Mouse (Mus musculus) MEL (cell line): ENCODE results near the gene Lsm2.

Experiments
- CTCF ChIP-seq, 3 experiments: IDR thresholded peaks in 2 of 3; conservative IDR thresholded peaks in 1 of 3; 2 replicates each; pipeline ENCODE4 v1.5.1; 2011 to 2012; ENCODE audit warnings: low read length in 3 of 3, low read depth in 2 of 3, mild to moderate bottlenecking in 2 of 3, improper control_type of control experiment in 1 of 3, inconsistent platforms in 1 of 3, mixed read lengths in 1 of 3, moderate library complexity in 1 of 3; ENCODE audit not compliant: control insufficient read depth in 1 of 3, insufficient read depth in 1 of 3, poor library complexity in 1 of 3, severe bottlenecking in 1 of 3
- ETS1 ChIP-seq: IDR thresholded peaks from 2 replicates; pipeline ENCODE4 v1.6.1; 2012; ENCODE audit warnings: low read depth, mild to moderate bottlenecking, inconsistent platforms, low read length, improper control_type of control experiment, moderate library complexity
- POLR2A ChIP-seq, 2 experiments: IDR thresholded peaks; 2 replicates each; pipeline ENCODE4 v1.6.1; 2011 to 2012; ENCODE audit warnings: low read length in 2 of 2, mild to moderate bottlenecking in 2 of 2, control low read depth in 1 of 2, improper control_type of control experiment in 1 of 2, low read depth in 1 of 2, moderate library complexity in 1 of 2; ENCODE audit not compliant: control insufficient read depth in 1 of 2, insufficient read depth in 1 of 2, poor library complexity in 1 of 2
- SMC3 ChIP-seq: IDR thresholded peaks from 2 replicates; pipeline ENCODE4 v1.6.1; 2011; ENCODE audit warnings: low read depth, low read length, improper control_type of control experiment
- USF1 ChIP-seq: IDR thresholded peaks from 2 replicates; pipeline ENCODE4 v1.6.1; 2014; ENCODE audit warnings: low read depth, mild to moderate bottlenecking, inconsistent platforms, low read length, improper control_type of control experiment, moderate library complexity
- ZKSCAN1 ChIP-seq: IDR thresholded peaks from 2 replicates; pipeline ENCODE4 v1.6.1; 2012; ENCODE audit warnings: low read depth, mild to moderate bottlenecking, inconsistent platforms, low read length, improper control_type of control experiment, moderate library complexity

DNA sequence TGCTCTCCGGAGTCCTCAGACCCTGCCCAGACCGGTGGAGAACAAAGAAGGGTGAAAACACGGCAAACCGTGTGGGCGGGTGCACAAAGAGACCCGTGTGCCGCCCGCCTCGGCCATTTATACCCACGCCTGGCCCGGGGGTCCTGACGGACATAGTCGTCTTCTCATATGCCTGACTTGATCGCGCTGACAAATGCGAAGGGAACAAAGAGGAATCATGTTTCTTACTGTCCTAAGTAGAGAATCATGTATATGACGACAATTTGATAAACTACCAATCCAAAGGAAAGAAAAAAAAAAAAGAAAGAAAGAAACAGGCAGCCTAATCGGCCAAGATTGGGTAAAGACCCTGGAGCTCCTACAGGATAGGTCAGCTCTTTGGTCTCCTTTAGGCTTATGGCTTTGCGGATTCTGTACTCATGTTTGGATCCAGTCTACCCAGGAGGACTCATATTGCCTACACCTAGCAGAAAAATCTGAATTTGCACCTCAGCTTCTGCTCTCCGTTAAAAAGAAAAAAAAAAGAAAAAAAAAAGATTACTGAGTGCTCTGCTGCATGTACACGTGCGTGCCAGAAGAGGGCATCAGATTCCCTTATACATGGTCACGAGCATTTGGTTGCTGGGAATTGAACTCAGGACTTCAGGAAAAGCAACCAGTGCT is 29.2 kb upstream of the Lsm2 start:
- TF ChIP-seq ZKSCAN1 (no peak), POLR2A (IDR thresholded peaks at IDR 0.05; ENCODE audit: control insufficient read depth in 1 of 2, insufficient read depth in 1 of 2, low read depth in 1 of 2, low read length in 2 of 2, poor library complexity in 1 of 2) (peak; percentile 87 to 97), SMC3 (no peak), CTCF (IDR thresholded peaks at IDR 0.05 in 2 of 3, conservative IDR thresholded peaks at IDR 0.05 in 1 of 3; ENCODE audit: control insufficient read depth in 1 of 3, insufficient read depth in 1 of 3, low read depth in 2 of 3, low read length in 3 of 3, poor library complexity in 1 of 3, severe bottlenecking in 1 of 3) (peak; percentile 24 to 35 (median 30); a peak in 3 of 6 replicates), ETS1 (no peak), USF1 (no peak; the same call in 1 of the 2 replicates)
